Mouse (Mus musculus): ENCODE measurements around the gene Hivep3.

GRCm38 (mm10) chr4:119961164-119961563, 227.6 kb downstream of the Hivep3 start:
- no peak for TF ChIP-seq CTCF (conservative IDR thresholded peaks at IDR 0.05; ENCODE audit: low read length)
- no peak for TF ChIP-seq POU5F1 (IDR thresholded peaks at IDR 0.05; ENCODE audit: borderline replicate concordance, low read length)
- no peak for TF ChIP-seq NANOG (IDR thresholded peaks at IDR 0.05; ENCODE audit: borderline replicate concordance, low read length)
